Mouse (Mus musculus): ENCODE measurements around the gene Klf7. TPM values are rescaled to one million over a fixed set of nuclear protein-coding genes. Genes with fewer than 3 reads are reported as not detected.
"Not testable (repeated sequence)": the region's sequence is repeated elsewhere in the genome, so short reads cannot be mapped to it uniquely, and the experiment has no call there.

Gene Klf7
- total RNA-seq (2021), result 10 to 100 TPM; 23.6 to 25.4 TPM
- long read RNA-seq, full-length matches to known transcripts, result 11 of 16 reads
- long read RNA-seq, partial matches to known transcripts, result 0 of 16 reads
- long read RNA-seq, other reads (novel, unspliced or antisense), result 5 of 16 reads

GRCm38 (mm10) chr1:64121559-64122465 is at the start of gene Klf7:
TSS of gene Klf7 (minus strand) at chr1:64122282.
- peak; percentile 98 to 99 for DNase-seq (ENCODE audit: low spot score in 2 of 2)

- DNase-seq (ENCODE audit: low spot score in 2 of 2), result no peak
Measured at GRCm38 (mm10) chr1:64164526-64165062, 42.5 kb upstream of the Klf7 start.

- no peak for DNase-seq (ENCODE audit: low spot score in 2 of 2)
Measured at GRCm38 (mm10) chr1:64158766-64159165, 36.7 kb upstream of the Klf7 start.

- no peak for DNase-seq (ENCODE audit: low spot score in 2 of 2)
Measured at GRCm38 (mm10) chr1:64149185-64149584, 27.1 kb upstream of the Klf7 start.

- no peak for DNase-seq (ENCODE audit: low spot score in 2 of 2)
Measured at GRCm38 (mm10) chr1:64142691-64143445, 20.8 kb upstream of the Klf7 start.

- DNase-seq (ENCODE audit: low spot score in 2 of 2), result no peak
Measured at GRCm38 (mm10) chr1:64134439-64134838, 12.4 kb upstream of the Klf7 start.

- DNase-seq (ENCODE audit: low spot score in 2 of 2), result no peak
Measured at GRCm38 (mm10) chr1:64126822-64127221, 4.7 kb upstream of the Klf7 start.

GRCm38 (mm10) chr1:64122466-64122830 is 366 bp upstream of the Klf7 start:
- DNase-seq (ENCODE audit: low spot score in 2 of 2), result no peak

GRCm38 (mm10) chr1:64120811-64121515 is 1.1 kb downstream of the Klf7 start:
- DNase-seq (ENCODE audit: low spot score in 2 of 2), result peak; percentile 60 to 75

GRCm38 (mm10) chr1:64120421-64120810 is 1.7 kb downstream of the Klf7 start:
- DNase-seq (ENCODE audit: low spot score in 2 of 2), result peak; percentile 40 to 57

- DNase-seq (ENCODE audit: low spot score in 2 of 2), result peak; percentile 22 to 45
Measured at GRCm38 (mm10) chr1:64119851-64120250, 2.2 kb downstream of the Klf7 start.

- peak; percentile 25 to 71 for DNase-seq (ENCODE audit: low spot score in 2 of 2)
Measured at GRCm38 (mm10) chr1:64119358-64119794, 2.7 kb downstream of the Klf7 start.

GRCm38 (mm10) chr1:64118285-64119170 is 3.6 kb downstream of the Klf7 start:
- peak; percentile 11 to 41 for DNase-seq (ENCODE audit: low spot score in 2 of 2)

GRCm38 (mm10) chr1:64117478-64118284 is 4.4 kb downstream of the Klf7 start:
- DNase-seq (ENCODE audit: low spot score in 2 of 2), result no peak

- DNase-seq (ENCODE audit: low spot score in 2 of 2), result no peak
Measured at GRCm38 (mm10) chr1:64116746-64117455, 5.2 kb downstream of the Klf7 start.

GRCm38 (mm10) chr1:64114579-64114978 is 7.5 kb downstream of the Klf7 start:
- DNase-seq (ENCODE audit: low spot score in 2 of 2), result no peak

GRCm38 (mm10) chr1:64108653-64109052 is 13.4 kb downstream of the Klf7 start:
- DNase-seq (ENCODE audit: low spot score in 2 of 2), result not testable (repeated sequence)

- no peak for DNase-seq (ENCODE audit: low spot score in 2 of 2)
Measured at GRCm38 (mm10) chr1:64107526-64107925, 14.6 kb downstream of the Klf7 start.

Data from layer of hippocampus, adult 18-20 months (tissue).